Mouse (Mus musculus) testis, adult 2 months (tissue): ENCODE measurements around the gene 4932411N23Rik.
"Not testable (repeated sequence)": the region's sequence is repeated elsewhere in the genome, so short reads cannot be mapped to it uniquely, and the experiment has no call there.

Source experiments
- CTCF ChIP-seq: fragments of 200-500 bp; IDR thresholded peaks from 2 replicates; pipeline ENCODE4 v1.5.1; 2012; ENCODE audit warnings: low read depth, mild to moderate bottlenecking, inconsistent platforms, low read length, moderate library complexity; ENCODE audit not compliant: control insufficient read depth, insufficient read depth, insufficient replicate concordance
- POLR2A ChIP-seq: fragments of 200-500 bp; IDR thresholded peaks from 2 replicates; pipeline ENCODE4 v1.6.1; 2012; ENCODE audit warnings: low read depth, mild to moderate bottlenecking, inconsistent platforms, low read length, moderate library complexity; ENCODE audit not compliant: control insufficient read depth

- TF ChIP-seq CTCF, POLR2A: not testable (repeated sequence)
Measured at GRCm38 (mm10) chrX:126777643-126778042, 38.0 kb downstream of the 4932411N23Rik start.
